Mouse (Mus musculus) CH12.LX (cell line): ENCODE results near the gene Cryzl1. TPM values are rescaled to one million over a fixed set of nuclear protein-coding genes. Genes with fewer than 3 reads are reported as not detected.
A peak's percentile ranks its signal among the peaks of the same experiment; 100 is the strongest.

ENCODE experiments used
- DNase-seq: peaks from one replicate; pipeline ENCODE4 v3.0.0-alpha.2; 2013; ENCODE audit errors: extremely low read depth
- H3K27ac ChIP-seq: 2 replicates; pipeline ENCODE4 v1.5.1; 2012; ENCODE audit warnings: low read depth, mild to moderate bottlenecking, control low read depth, moderate library complexity; ENCODE audit not compliant: insufficient read depth
- H3K27me3 ChIP-seq: replicated peaks from 2 replicates; pipeline ENCODE3; 2012; ENCODE audit warnings: inconsistent platforms
- H3K36me3 ChIP-seq, 2 experiments: replicated peaks in 1 of 2; 2 replicates each; pipeline versions ENCODE3 to v1.6.1; 2012; ENCODE audit warnings: inconsistent platforms in 1 of 2, low read length in 1 of 2, mild to moderate bottlenecking in 1 of 2, mixed read lengths in 1 of 2, moderate library complexity in 1 of 2; ENCODE audit not compliant: control insufficient read depth in 1 of 2, insufficient read depth in 1 of 2
- H3K4me1 ChIP-seq, 2 experiments: 2 replicates each; pipeline ENCODE4 v1.6.1; 2012; ENCODE audit warnings: inconsistent platforms in 1 of 2, moderate library complexity in 1 of 2; ENCODE audit not compliant: insufficient read depth in 2 of 2, control insufficient read depth in 1 of 2
- H3K4me2 ChIP-seq: 2 replicates; pipeline ENCODE4 v1.6.1; 2012; ENCODE audit warnings: low read depth, mild to moderate bottlenecking, control low read depth; ENCODE audit not compliant: poor library complexity, insufficient read depth, severe bottlenecking
- H3K4me3 ChIP-seq, 3 experiments: fragments of 150-350 bp in 1 of 3; sonication (generic) in 1 of 3; replicated peaks in 1 of 3; 2 replicates each; pipeline versions ENCODE3 to v1.5.1; 2011 to 2012; ENCODE audit warnings: low read depth in 2 of 3, low read length in 2 of 3, mild to moderate bottlenecking in 2 of 3, moderate library complexity in 2 of 3, control low read depth in 1 of 3, improper control_type of control experiment in 1 of 3, inconsistent platforms in 1 of 3, mixed read lengths in 1 of 3; ENCODE audit not compliant: poor library complexity in 1 of 3
- H3K79me2 ChIP-seq: replicated peaks from 2 replicates; pipeline ENCODE4 v1.6.1; 2012; ENCODE audit warnings: mild to moderate bottlenecking, moderate library complexity; ENCODE audit not compliant: control insufficient read depth, poor library complexity, insufficient read depth, severe bottlenecking; ENCODE audit errors: extremely low read depth
- H3K9ac ChIP-seq: 2 replicates; pipeline ENCODE4 v1.6.1; 2012; ENCODE audit warnings: low read depth, mild to moderate bottlenecking, control low read depth, moderate library complexity; ENCODE audit not compliant: insufficient read depth
- H3K9me3 ChIP-seq: replicated peaks from 2 replicates; pipeline ENCODE3; 2012; ENCODE audit warnings: low read length, inconsistent platforms, mixed read lengths
- BHLHE40 ChIP-seq: IDR thresholded peaks from 2 replicates; pipeline ENCODE4 v1.6.1; 2011; ENCODE audit warnings: mild to moderate bottlenecking, low read depth, low read length, improper control_type of control experiment
- CTCF ChIP-seq, 2 experiments: IDR thresholded peaks in 1 of 2; conservative IDR thresholded peaks in 1 of 2; 2 replicates each; pipeline ENCODE4 v1.5.1; 2011 to 2012; ENCODE audit warnings: low read depth in 2 of 2, low read length in 2 of 2, improper control_type of control experiment in 1 of 2, inconsistent platforms in 1 of 2, mild to moderate bottlenecking in 1 of 2, moderate library complexity in 1 of 2
- E2F4 ChIP-seq: IDR thresholded peaks from 2 replicates; pipeline ENCODE4 v1.6.1; 2011; ENCODE audit warnings: low read depth, low read length, improper control_type of control experiment; ENCODE audit not compliant: insufficient replicate concordance
- EP300 ChIP-seq: IDR thresholded peaks from 2 replicates; pipeline ENCODE4 v1.6.1; 2011; ENCODE audit warnings: low read length, improper control_type of control experiment
- ETS1 ChIP-seq: conservative IDR thresholded peaks from 2 replicates; pipeline ENCODE4 v1.6.1; 2012; ENCODE audit warnings: low read depth, mild to moderate bottlenecking, inconsistent platforms, low read length, improper control_type of control experiment, moderate library complexity
- HCFC1 ChIP-seq: IDR thresholded peaks from 2 replicates; pipeline ENCODE4 v1.6.1; 2012; ENCODE audit warnings: low read depth, mild to moderate bottlenecking, inconsistent platforms, low read length, improper control_type of control experiment
- JUN ChIP-seq: IDR thresholded peaks from 2 replicates; pipeline ENCODE4 v1.6.1; 2011; ENCODE audit warnings: low read depth, mild to moderate bottlenecking, low read length, improper control_type of control experiment, moderate library complexity; ENCODE audit not compliant: insufficient read depth
- JUND ChIP-seq: conservative IDR thresholded peaks from 2 replicates; pipeline ENCODE4 v1.6.1; 2011; ENCODE audit warnings: low read depth, low read length, improper control_type of control experiment
- MAZ ChIP-seq: IDR thresholded peaks from 2 replicates; pipeline ENCODE4 v1.6.1; 2012; ENCODE audit warnings: low read depth, mild to moderate bottlenecking, inconsistent platforms, low read length, improper control_type of control experiment, moderate library complexity
- MEF2A ChIP-seq: IDR thresholded peaks from 2 replicates; pipeline ENCODE4 v1.6.1; 2014; ENCODE audit warnings: low read depth, mild to moderate bottlenecking, inconsistent platforms, low read length, improper control_type of control experiment, borderline replicate concordance
- MYC ChIP-seq: IDR thresholded peaks from 2 replicates; pipeline ENCODE4 v1.6.1; 2011; ENCODE audit warnings: low read depth, mild to moderate bottlenecking, improper control_type of control experiment, low read length
- NELFE ChIP-seq: IDR thresholded peaks from 2 replicates; pipeline ENCODE4 v1.6.1; 2011; ENCODE audit warnings: low read depth, low read length, improper control_type of control experiment
- NRF1 ChIP-seq: IDR thresholded peaks from 2 replicates; pipeline ENCODE4 v1.6.1; 2014; ENCODE audit warnings: low read depth, mild to moderate bottlenecking, inconsistent platforms, low read length, improper control_type of control experiment, moderate library complexity
- POLR2A ChIP-seq: IDR thresholded peaks from 2 replicates; pipeline ENCODE4 v1.6.1; 2011; ENCODE audit warnings: low read depth, mild to moderate bottlenecking, improper control_type of control experiment, low read length
- POLR2AphosphoS2 ChIP-seq: IDR thresholded peaks from 2 replicates; pipeline ENCODE4 v1.6.1; 2011; ENCODE audit warnings: low read depth, low read length, improper control_type of control experiment
- RAD21 ChIP-seq: IDR thresholded peaks from 2 replicates; pipeline ENCODE4 v1.6.1; 2011; ENCODE audit warnings: low read depth, mild to moderate bottlenecking, low read length, improper control_type of control experiment, moderate library complexity
- SMC3 ChIP-seq: IDR thresholded peaks from 2 replicates; pipeline ENCODE4 v1.6.1; 2011; ENCODE audit warnings: low read depth, low read length, improper control_type of control experiment
- USF1 ChIP-seq: IDR thresholded peaks from 2 replicates; pipeline ENCODE4 v1.6.1; 2014; ENCODE audit warnings: low read depth, mild to moderate bottlenecking, inconsistent platforms, low read length, improper control_type of control experiment
- USF2 ChIP-seq: conservative IDR thresholded peaks from 2 replicates; pipeline ENCODE4 v1.6.1; 2011; ENCODE audit warnings: low read depth, low read length, improper control_type of control experiment
- ZC3H11A ChIP-seq: IDR thresholded peaks from 2 replicates; pipeline ENCODE4 v1.6.1; 2012; ENCODE audit warnings: low read depth, mild to moderate bottlenecking, inconsistent platforms, low read length, improper control_type of control experiment
- ZKSCAN1 ChIP-seq: IDR thresholded peaks from 2 replicates; pipeline ENCODE4 v1.6.1; 2012; ENCODE audit warnings: low read depth, inconsistent platforms, low read length, improper control_type of control experiment, borderline replicate concordance
- ZMIZ1 ChIP-seq: IDR thresholded peaks from 2 replicates; pipeline ENCODE4 v1.6.1; 2012; ENCODE audit warnings: low read depth, mild to moderate bottlenecking, inconsistent platforms, low read length, improper control_type of control experiment
- dilution Hi-C: fragments of 300-500 bp; cut with MboI; formaldehyde crosslinking; loops from 2 replicates; pipeline ENCODE4 v1.14.3; 2020; ENCODE audit warnings: low sequenced_read_pairs; ENCODE audit not compliant: extremely low pct_unique_long_range_greater_than_20kb, extremely low pct_ligation_motif_present
- in situ Hi-C: fragments of 300-500 bp; cut with MboI; formaldehyde crosslinking; loops from 3 replicates; pipeline ENCODE4 v1.14.3; 2019; ENCODE audit warnings: low sequenced_read_pairs, low pct_ligation_motif_present, low pct_unique_long_range_greater_than_20kb, mixed read lengths
- polyA plus RNA-seq: library from polyadenylated mRNA; unstranded; fragments of >175 nt; gene quantifications from 2 replicates; pipeline ENCODE4 v1.2.1, GENCODE M21; 2012; ENCODE audit warnings: low read depth; ENCODE audit not compliant: insufficient read length
- total RNA-seq, 2 experiments: library from RNA; depleted of rRNA; stranded (reverse); fragments of 300-350 nt in 1 of 2; fragments of >200 nt in 1 of 2; gene quantifications; 2 replicates each; pipeline ENCODE4 v1.2.3; 2012 to 2014

Gene Cryzl1
- total and polyA plus RNA-seq, 3 experiments, result 105 to 115 (median 111) TPM

- in situ Hi-C loops (no loop called here), dilution Hi-C loops (no loop called here)
- DNase-seq, result no peak
- Histone ChIP-seq H3K79me2 (peaks cover 85% of the 10 kb centered on the region), H3K9me3 (no peaks in the 10 kb centered on the region), H3K4me3 (no peak overlapping the region), H3K4me2 (no peak overlapping the region), H3K9ac (no peak overlapping the region), H3K27ac (no peak overlapping the region), H3K36me3 (peaks cover 82 to 99% of the 10 kb centered on the region in 2 experiments), H3K4me1 (peaks cover 0 to 16% of the 10 kb centered on the region in 2 experiments; a peak in 2 of 4 replicates), H3K27me3 (no peaks in the 10 kb centered on the region)
- TF ChIP-seq CTCF (conservative IDR thresholded peaks at IDR 0.05 in 1 of 2, IDR thresholded peaks at IDR 0.05 in 1 of 2; ENCODE audit: low read depth in 2 of 2, low read length in 2 of 2) (no peak), ZC3H11A (no peak), BHLHE40 (no peak), NRF1 (no peak), POLR2A (no peak), RAD21 (no peak), JUN (no peak), JUND (no peak), NELFE (no peak), ETS1 (no peak), MAZ (no peak), MYC (no peak), EP300 (no peak), MEF2A (no peak), USF2 (no peak), ZKSCAN1 (no peak), SMC3 (no peak), USF1 (no peak), HCFC1 (no peak), E2F4 (no peak)
Observed at GRCm38 (mm10) chr16:91661397-91661796, 67.4 kb downstream of the Cryzl1 start.

GRCm38 (mm10) chr16:91659798-91660197 lies 69.0 kb downstream of the Cryzl1 start:
- no peak overlapping the region for H3K4me2 ChIP-seq
- no peak overlapping the region for H3K27ac ChIP-seq
- H3K36me3 ChIP-seq, result peaks cover 84 to 99% of the 10 kb centered on the region in 2 experiments
- no peak for DNase-seq
- H3K79me2 ChIP-seq, result peaks cover 89% of the 10 kb centered on the region
- TF ChIP-seq POLR2AphosphoS2 (peak; percentile 91; the same call in 1 of the 2 replicates), ZMIZ1 (no peak)
- H3K9ac ChIP-seq, result no peak overlapping the region
- dilution Hi-C loops, result no loop called here
- no peaks in the 10 kb centered on the region for H3K27me3 ChIP-seq
- H3K4me1 ChIP-seq, result peaks cover 0 to 16% of the 10 kb centered on the region in 2 experiments; a peak in 2 of 4 replicates
- no peaks in the 10 kb centered on the region for H3K9me3 ChIP-seq
- H3K4me3 ChIP-seq, result no peak overlapping the region
- in situ Hi-C loops, result no loop called here
